Comparison of ENCODE assay signal across 13 mouse cellular contexts in the genomic region with DNA sequence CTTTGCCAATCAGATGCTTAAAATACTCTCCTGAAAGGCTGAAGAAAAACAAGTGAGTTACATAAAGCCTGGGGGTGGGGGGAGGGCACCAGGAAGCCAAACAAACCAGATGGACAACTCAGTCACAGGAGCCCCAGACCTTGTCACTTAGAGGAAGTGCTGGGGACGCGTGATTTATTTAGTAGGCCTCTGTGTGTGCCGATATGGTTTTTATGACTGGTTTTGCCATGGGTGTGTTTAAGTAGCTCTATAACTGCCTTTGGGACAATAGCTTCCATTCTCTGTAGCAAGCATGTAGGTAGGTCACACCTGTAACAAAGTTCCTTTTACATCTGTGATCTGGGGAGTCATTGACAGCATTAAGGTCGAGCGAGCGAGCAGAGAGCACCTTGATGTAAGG.
A peak's percentile ranks its signal among the peaks of the same experiment; 100 is the strongest.
DNase-seq lines count a peak whose midpoint lies in the region; ATAC-seq lines count a peak whose summit lies in the region.
"Had no signal": no experiment of that assay in that cellular context is flagged by ENCODE, and none has a peak within 500 bp of the region (broad histone marks: within the 10 kb centered on the region; RNA-seq: fewer than 3 reads in every experiment).

No protein-coding gene starts in this region.

- 29% methylated on average over 6 of the region's 6 CpGs for WGBS in kidney, embryonic 15.5 days
- 60% methylated on average over 6 of the region's 6 CpGs for WGBS in heart, embryonic 11.5 days (ENCODE audit: insufficient replicate concordance)

- H3K27ac ChIP-seq in kidney, embryonic 15.5 days, result peak overlapping the region; percentile 65
- no peak overlapping the region for H3K27ac ChIP-seq in heart, embryonic 11.5 days (ENCODE audit: low read depth, low read length)
- H3K27ac ChIP-seq: embryonic facial prominence, embryonic 13.5 days; heart, embryonic 15.5 days; left cerebral cortex, adult 2 months had no signal

- H3K36me3 ChIP-seq in kidney, embryonic 15.5 days, result peaks cover 22% of the 10 kb centered on the region
- H3K36me3 ChIP-seq in heart, embryonic 11.5 days (ENCODE audit: control insufficient read depth, insufficient read depth, low read length), result peaks cover 7% of the 10 kb centered on the region

- 0 out of 2 replicates have a peak, but pooled peaks have one; percentile 31 for ATAC-seq in kidney, embryonic 15.5 days (replicated peaks; ENCODE audit: low FRiP score)
- ATAC-seq in heart, embryonic 11.5 days (replicated peaks; ENCODE audit: insufficient number of reproducible peaks, low FRiP score, low TSS enrichment), result no peak

- peaks cover 22% of the 10 kb centered on the region for H3K4me1 ChIP-seq in kidney, embryonic 15.5 days
- peaks cover 11% of the 10 kb centered on the region; the same call in 1 of the 2 replicates for H3K4me1 ChIP-seq in heart, embryonic 11.5 days (ENCODE audit: control insufficient read depth, insufficient read depth, low read length)

- no peak overlapping the region for H3K4me2 ChIP-seq in kidney, embryonic 15.5 days
- no peak overlapping the region for H3K4me2 ChIP-seq in heart, embryonic 11.5 days
- H3K4me2 ChIP-seq: embryonic facial prominence, embryonic 13.5 days; heart, embryonic 15.5 days had no signal

- no peaks in the 10 kb centered on the region for H3K9me3 ChIP-seq in kidney, embryonic 15.5 days (replicated peaks)
- no peaks in the 10 kb centered on the region for H3K9me3 ChIP-seq in heart, embryonic 11.5 days (replicated peaks; ENCODE audit: control insufficient read depth, low read length)
- H3K9me3 ChIP-seq: embryonic facial prominence, embryonic 13.5 days; heart, embryonic 15.5 days had no signal

- no peaks in the 10 kb centered on the region for H3K27me3 ChIP-seq in kidney, embryonic 15.5 days
- H3K27me3 ChIP-seq in heart, embryonic 11.5 days (ENCODE audit: control insufficient read depth, insufficient read depth, low read length), result no peaks in the 10 kb centered on the region
- H3K27me3 ChIP-seq: embryonic facial prominence, embryonic 13.5 days; heart, embryonic 15.5 days had no signal

- no peak overlapping the region for H3K9ac ChIP-seq in kidney, embryonic 15.5 days
- H3K9ac ChIP-seq in heart, embryonic 11.5 days (ENCODE audit: low read depth, low read length), result no peak overlapping the region
- H3K9ac ChIP-seq: embryonic facial prominence, embryonic 13.5 days; heart, embryonic 15.5 days had no signal

- DNase-seq in kidney, postnatal 36 days, result no peak
- peak; percentile 55 to 57 for DNase-seq in B cell, adult 2 months
- peak; percentile 24 for DNase-seq in forelimb bud, embryonic 11.5 days (ENCODE audit: low read depth, low spot score)
- peak; percentile 61 for DNase-seq in lung, postnatal 36 days
- DNase-seq in left cerebral cortex, adult 8-10 months (ENCODE audit: low spot score in 2 of 2), result no peak
- no peak for DNase-seq in layer of hippocampus, postnatal 10 days (ENCODE audit: low spot score in 2 of 2)
- DNase-seq: cerebellum, adult 11-12 months had no signal

- H3K4me3 ChIP-seq in kidney, embryonic 15.5 days (replicated peaks), result no peak overlapping the region
- no peak overlapping the region for H3K4me3 ChIP-seq in heart, embryonic 11.5 days (ENCODE audit: low read depth, low read length)
- H3K4me3 ChIP-seq: embryonic facial prominence, embryonic 13.5 days; heart, embryonic 15.5 days; left cerebral cortex, adult 2 months; myocyte had no signal

Comparison
In these comparisons a context has a peak if more than half of its experiments do, and no peak if none do; other contexts are left out.
1. DNase-seq: peak in B cell, adult 2 months (2 of 2), forelimb bud, embryonic 11.5 days (single experiment) and lung, postnatal 36 days (single experiment); none in kidney, postnatal 36 days (0 of 2), left cerebral cortex, adult 8-10 months (0 of 2) and layer of hippocampus, postnatal 10 days (0 of 2).